Mouse (Mus musculus) intestine, postnatal 0 days (tissue): Measurements from ENCODE around the gene Defb22. TPM values are rescaled to one million over a fixed set of nuclear protein-coding genes. Genes with fewer than 3 reads are reported as not detected.

Experiments
- ATAC-seq: fragments of 200-750 bp; cut with Nextera tagmentation; 2 replicates; pipeline ENCODE4 v1.8.0; 2017; ENCODE audit warnings: mild to moderate bottlenecking, moderate TSS enrichment, moderate library complexity
- H3K27ac ChIP-seq: fragments of 300-500 bp; sonication (generic); 2 replicates; pipeline ENCODE4 v1.5.1; 2014; ENCODE audit warnings: mild to moderate bottlenecking, low read depth, low read length, moderate library complexity
- H3K27me3 ChIP-seq: fragments of 300-500 bp; sonication (generic); replicated peaks from 2 replicates; pipeline ENCODE4 v1.6.1; 2014; ENCODE audit warnings: low read length, mixed read lengths; ENCODE audit not compliant: control insufficient read depth, insufficient read depth
- H3K36me3 ChIP-seq: fragments of 300-500 bp; sonication (generic); 2 replicates; pipeline ENCODE4 v1.6.1; 2014; ENCODE audit warnings: mild to moderate bottlenecking, moderate library complexity; ENCODE audit not compliant: control insufficient read depth, insufficient read depth
- H3K4me1 ChIP-seq: fragments of 300-500 bp; sonication (generic); replicated peaks from 2 replicates; pipeline ENCODE4 v1.6.1; 2014; ENCODE audit warnings: antibody characterized with exemption, low read length, mixed read lengths; ENCODE audit not compliant: control insufficient read depth, insufficient read depth
- H3K4me2 ChIP-seq: fragments of 300-500 bp; sonication (generic); replicated peaks from 2 replicates; pipeline ENCODE4 v1.6.1; 2014; ENCODE audit warnings: low read depth, mild to moderate bottlenecking, moderate library complexity
- H3K4me3 ChIP-seq: fragments of 300-500 bp; sonication (generic); 2 replicates; pipeline ENCODE4 v1.5.1; 2014; ENCODE audit warnings: low read depth, low read length
- H3K9ac ChIP-seq: fragments of 300-500 bp; sonication (generic); 2 replicates; pipeline ENCODE4 v1.6.1; 2014; ENCODE audit warnings: mild to moderate bottlenecking, low read depth, low read length
- H3K9me3 ChIP-seq: fragments of 300-500 bp; sonication (generic); 2 replicates; pipeline ENCODE4 v1.6.1; 2016; ENCODE audit warnings: mixed run types; ENCODE audit not compliant: control insufficient read depth
- CTCF ChIP-seq: sonication (generic); IDR thresholded peaks from 2 replicates; pipeline ENCODE4 v1.5.1; 2016; ENCODE audit warnings: low read depth, mild to moderate bottlenecking, control low read depth, antibody characterized with exemption, moderate library complexity
- WGBS: fragments of 180-500 bp; shearing (Covaris S2); extraction: QIAGEN DNeasy Blood & Tissue Kit; methylation state at CpG from one replicate; pipeline ENCODE4 v1.1.7; 2014; 5-methylcytosine and 5-hydroxymethylcytosine counted together
- polyA plus RNA-seq: library from polyadenylated mRNA; unstranded; fragments of >200 nt; fragmentation: Nextera tagmentation; extraction: Ambion mirVana; gene quantifications from 2 replicates; pipeline ENCODE4 v1.2.1, GENCODE M21; 2015

Defb22 gene
- polyA plus RNA-seq, 1 experiment from 2014 or later, result not detected

GRCm38 (mm10) chr2:152447461-152447860 lies 42.5 kb downstream of the Defb22 start:
- Histone ChIP-seq H3K4me3 (no peak overlapping the region), H3K4me1 (no peaks in the 10 kb centered on the region), H3K9ac (no peak overlapping the region), H3K9me3 (no peaks in the 10 kb centered on the region), H3K4me2 (no peak overlapping the region), H3K27ac (no peak overlapping the region), H3K36me3 (no peaks in the 10 kb centered on the region), H3K27me3 (0 out of 2 replicates have a peak, but pooled peaks cover 3% of the 10 kb centered on the region)
- WGBS, result 23% methylated on average over 5 of the region's 5 CpGs
- ATAC-seq, result no peak
- TF ChIP-seq CTCF, result no peak

GRCm38 (mm10) chr2:152446642-152447041 lies 43.3 kb downstream of the Defb22 start:
- no peak for ATAC-seq
- H3K4me2 ChIP-seq, result no peak overlapping the region
- H3K4me1 ChIP-seq, result no peaks in the 10 kb centered on the region
- TF ChIP-seq CTCF, result no peak
- H3K36me3 ChIP-seq, result no peaks in the 10 kb centered on the region
- 0 out of 2 replicates have a peak, but pooled peaks cover 3% of the 10 kb centered on the region for H3K27me3 ChIP-seq
- H3K9me3 ChIP-seq, result no peaks in the 10 kb centered on the region
- no peak overlapping the region for H3K27ac ChIP-seq
- WGBS, result 56% methylated on average over 2 of the region's 2 CpGs
- H3K9ac ChIP-seq, result no peak overlapping the region
- no peak overlapping the region for H3K4me3 ChIP-seq

GRCm38 (mm10) chr2:152443281-152443680 lies 46.7 kb downstream of the Defb22 start:
- Histone ChIP-seq H3K4me1 (no peaks in the 10 kb centered on the region), H3K9me3 (no peaks in the 10 kb centered on the region), H3K9ac (no peak overlapping the region), H3K27me3 (0 out of 2 replicates have a peak, but pooled peaks cover 3% of the 10 kb centered on the region), H3K4me2 (no peak overlapping the region), H3K27ac (no peak overlapping the region), H3K4me3 (no peak overlapping the region), H3K36me3 (no peaks in the 10 kb centered on the region)
- ATAC-seq, result no peak
- 77% methylated on average over 8 of the region's 8 CpGs for WGBS
- no peak for TF ChIP-seq CTCF

- no peak overlapping the region for H3K27ac ChIP-seq
- ATAC-seq, result no peak
- H3K4me2 ChIP-seq, result no peak overlapping the region
Measured at GRCm38 (mm10) chr2:152442322-152442721, 47.6 kb downstream of the Defb22 start.

GRCm38 (mm10) chr2:152439833-152440232 lies 50.1 kb downstream of the Defb22 start:
- Histone ChIP-seq H3K9me3 (no peaks in the 10 kb centered on the region), H3K27ac (no peak overlapping the region)
- no peak for TF ChIP-seq CTCF

More at GRCm38 (mm10) chr2:152442322-152442721, 47.6 kb downstream of the Defb22 start:
- Histone ChIP-seq H3K27me3 (0 out of 2 replicates have a peak, but pooled peaks cover 3% of the 10 kb centered on the region), H3K9me3 (no peaks in the 10 kb centered on the region), H3K9ac (no peak overlapping the region), H3K4me3 (no peak overlapping the region), H3K4me1 (no peaks in the 10 kb centered on the region), H3K36me3 (no peaks in the 10 kb centered on the region)
- 86% methylated on average over 4 of the region's 4 CpGs for WGBS
- no peak for TF ChIP-seq CTCF

GRCm38 (mm10) chr2:152438963-152439362 lies 51.0 kb downstream of the Defb22 start:
- H3K36me3 ChIP-seq, result no peaks in the 10 kb centered on the region
- no peak overlapping the region for H3K4me3 ChIP-seq
- no peak overlapping the region for H3K4me2 ChIP-seq
- WGBS, result 81% methylated on average over 1 of the region's 1 CpGs
- H3K9me3 ChIP-seq, result no peaks in the 10 kb centered on the region
- peak; percentile 50 for TF ChIP-seq CTCF
- H3K27me3 ChIP-seq, result no peaks in the 10 kb centered on the region
- ATAC-seq, result 0 out of 2 replicates have a peak, but pooled peaks have one; percentile 41
- H3K27ac ChIP-seq, result no peak overlapping the region
- no peaks in the 10 kb centered on the region for H3K4me1 ChIP-seq
- H3K9ac ChIP-seq, result no peak overlapping the region

More at GRCm38 (mm10) chr2:152439833-152440232, 50.1 kb downstream of the Defb22 start:
- WGBS, result 65% methylated on average over 2 of the region's 2 CpGs
- no peaks in the 10 kb centered on the region for H3K36me3 ChIP-seq
- no peak overlapping the region for H3K9ac ChIP-seq
- no peaks in the 10 kb centered on the region for H3K4me1 ChIP-seq
- no peak overlapping the region for H3K4me2 ChIP-seq
- H3K4me3 ChIP-seq, result no peak overlapping the region
- no peak for ATAC-seq
- no peaks in the 10 kb centered on the region for H3K27me3 ChIP-seq
